Mouse (Mus musculus): ENCODE results near the gene Gm20937.
"Not testable (repeated sequence)": the region's sequence is repeated elsewhere in the genome, so short reads cannot be mapped to it uniquely, and the experiment has no call there.

Gene Gm20937

GRCm38 (mm10) chrY:68294798-68295197 lies at the start of gene Gm20937:
Gene Gm20937 (minus strand): TSS chrY:68294898.
- DNase-seq: not testable (repeated sequence)
